Mouse (Mus musculus): Measurements from ENCODE around the gene Med29. TPM values are rescaled to one million over a fixed set of nuclear protein-coding genes. Genes with fewer than 3 reads are reported as not detected.

The Med29 gene
- 42.0 and 42.5 TPM in 2 replicates for polyA plus RNA-seq (2015; fragmentation: Nextera tagmentation; extraction: Ambion mirVana)

GRCm38 (mm10) chr7:28392429-28393271 lies at the start of gene Med29, which contains the start of gene Paf1:
Gene Med29, minus strand, starts transcription at chr7:28392708.
Gene Paf1, plus strand, starts transcription at chr7:28392951.
- peak; percentile 98 for DNase-seq (ENCODE audit: low spot score)

- no peak for DNase-seq (ENCODE audit: low spot score)
Measured at GRCm38 (mm10) chr7:28441776-28442485, 49.4 kb upstream of the Med29 start.

DNA sequence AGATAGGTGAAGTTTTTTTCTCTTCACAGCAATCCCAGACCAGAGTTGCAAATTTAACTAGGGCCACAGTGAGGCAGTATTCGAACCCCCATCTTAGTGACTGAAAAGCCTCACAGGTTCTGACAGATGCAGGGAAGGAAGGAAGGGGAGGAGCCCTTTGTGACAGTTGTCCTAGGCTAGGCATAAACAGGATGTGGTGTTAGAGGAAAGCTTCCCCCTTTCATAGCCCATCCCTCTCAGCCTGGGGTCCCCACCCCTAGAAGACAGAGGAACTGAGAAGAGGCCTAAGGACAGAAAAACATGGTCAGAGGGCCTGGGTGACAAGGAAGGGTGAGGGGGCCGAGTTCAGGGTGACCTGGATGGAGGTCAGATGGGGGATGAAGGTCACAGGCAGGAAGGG lies 48.2 kb upstream of the Med29 start:
- DNase-seq (ENCODE audit: low spot score), result peak; percentile 94

- no peak for DNase-seq (ENCODE audit: low spot score)
Measured at GRCm38 (mm10) chr7:28438771-28439170, 46.3 kb upstream of the Med29 start.

- DNase-seq (ENCODE audit: low spot score), result no peak
Measured at GRCm38 (mm10) chr7:28437964-28438363, 45.5 kb upstream of the Med29 start.

GRCm38 (mm10) chr7:28436932-28437570 lies 44.5 kb upstream of the Med29 start, which contains the start of gene Gmfg:
Gene Gmfg, plus strand, starts transcription at chr7:28437447.
- DNase-seq (ENCODE audit: low spot score), result peak; percentile 90

- peak; percentile 100 for DNase-seq (ENCODE audit: low spot score)
Measured at GRCm38 (mm10) chr7:28436271-28436904, 43.9 kb upstream of the Med29 start.

- DNase-seq (ENCODE audit: low spot score), result no peak
Measured at GRCm38 (mm10) chr7:28435660-28436259, 43.3 kb upstream of the Med29 start.

- DNase-seq (ENCODE audit: low spot score), result no peak
Measured at GRCm38 (mm10) chr7:28432252-28432651, 39.7 kb upstream of the Med29 start.

GRCm38 (mm10) chr7:28430512-28430911 lies 38.0 kb upstream of the Med29 start:
- no peak for DNase-seq (ENCODE audit: low spot score)

DNA sequence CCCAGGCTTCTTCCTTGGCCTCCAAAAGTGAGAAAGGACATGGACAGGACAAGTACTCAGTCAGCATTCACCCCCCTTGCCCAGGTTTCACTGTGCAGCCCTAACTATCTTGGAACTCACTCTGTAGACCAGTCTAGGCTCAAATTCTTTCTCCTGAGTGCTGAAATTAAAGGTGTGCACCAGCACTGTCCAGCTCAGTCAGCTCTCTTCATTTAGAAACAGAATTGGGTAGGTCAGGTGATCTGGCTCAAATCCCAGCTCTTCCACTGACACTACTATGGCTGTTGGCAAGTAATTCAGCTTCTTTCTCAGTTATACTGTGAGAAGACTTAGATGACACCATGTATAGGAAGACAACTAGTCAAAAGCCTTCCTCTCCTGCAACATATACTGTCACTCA lies 35.2 kb upstream of the Med29 start:
- DNase-seq (ENCODE audit: low spot score), result no peak

DNA sequence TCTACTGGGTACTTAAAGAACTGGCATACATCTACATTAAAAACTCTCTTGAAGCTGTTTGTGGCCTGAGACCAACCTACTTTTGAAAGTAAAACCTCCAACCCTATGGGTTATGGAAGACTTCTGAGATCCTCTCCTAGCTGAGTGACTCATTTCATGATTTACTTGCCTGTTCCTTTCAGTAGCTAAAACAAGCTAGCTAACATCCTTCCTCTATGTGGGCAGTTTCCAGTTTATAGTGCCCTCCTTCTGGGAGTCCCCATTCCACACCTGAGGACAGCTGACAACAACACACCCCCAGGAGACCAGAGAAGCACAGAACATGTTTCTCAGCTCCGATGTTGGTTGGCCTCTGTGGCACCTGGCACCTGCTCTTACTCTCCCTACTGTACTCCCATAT lies 30.5 kb upstream of the Med29 start:
- no peak for DNase-seq (ENCODE audit: low spot score)

DNA sequence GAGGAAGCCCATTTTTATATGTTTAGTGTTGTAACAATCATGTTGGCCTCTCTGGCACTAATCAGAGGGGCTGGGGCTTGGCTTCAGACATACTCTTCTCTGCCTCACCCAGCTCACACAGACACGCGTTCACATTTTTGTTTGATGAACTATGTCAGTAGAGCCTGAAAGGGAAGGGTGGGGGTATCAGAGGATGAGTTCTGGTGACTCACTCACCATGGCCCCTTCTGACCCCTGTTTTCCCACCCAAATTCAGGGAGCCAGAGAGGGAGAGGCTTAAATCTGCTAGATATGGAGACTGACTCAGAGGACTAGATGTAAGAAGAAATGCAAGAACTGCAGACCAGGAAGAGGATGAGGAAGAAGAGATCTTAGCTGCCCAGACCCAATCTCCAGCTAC lies 26.9 kb upstream of the Med29 start:
- DNase-seq (ENCODE audit: low spot score), result no peak

- no peak for DNase-seq (ENCODE audit: low spot score)
Measured at GRCm38 (mm10) chr7:28418096-28418670, 25.7 kb upstream of the Med29 start.

DNA sequence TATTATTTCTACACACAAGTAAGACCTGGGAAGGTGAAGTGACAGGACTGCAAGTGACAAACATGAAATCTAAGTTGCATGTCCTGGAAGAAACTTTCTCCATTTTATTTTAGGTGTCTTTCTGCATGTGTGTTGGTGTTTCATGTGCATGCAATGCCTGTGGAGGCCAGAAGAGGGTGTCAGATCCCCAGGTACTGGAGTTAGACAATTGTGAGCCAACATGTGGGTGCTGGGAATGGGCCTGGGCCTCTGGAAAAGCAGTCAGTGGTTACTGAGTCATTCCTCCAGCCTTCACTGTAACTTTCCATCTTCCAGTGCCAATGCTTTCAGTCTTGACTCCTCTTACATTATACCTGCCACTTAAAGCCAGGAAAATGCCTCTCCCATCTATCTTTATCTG lies 24.9 kb upstream of the Med29 start:
- no peak for DNase-seq (ENCODE audit: low spot score)

- DNase-seq (ENCODE audit: low spot score), result peak; percentile 47
Measured at GRCm38 (mm10) chr7:28412826-28413225, 20.3 kb upstream of the Med29 start.

DNA sequence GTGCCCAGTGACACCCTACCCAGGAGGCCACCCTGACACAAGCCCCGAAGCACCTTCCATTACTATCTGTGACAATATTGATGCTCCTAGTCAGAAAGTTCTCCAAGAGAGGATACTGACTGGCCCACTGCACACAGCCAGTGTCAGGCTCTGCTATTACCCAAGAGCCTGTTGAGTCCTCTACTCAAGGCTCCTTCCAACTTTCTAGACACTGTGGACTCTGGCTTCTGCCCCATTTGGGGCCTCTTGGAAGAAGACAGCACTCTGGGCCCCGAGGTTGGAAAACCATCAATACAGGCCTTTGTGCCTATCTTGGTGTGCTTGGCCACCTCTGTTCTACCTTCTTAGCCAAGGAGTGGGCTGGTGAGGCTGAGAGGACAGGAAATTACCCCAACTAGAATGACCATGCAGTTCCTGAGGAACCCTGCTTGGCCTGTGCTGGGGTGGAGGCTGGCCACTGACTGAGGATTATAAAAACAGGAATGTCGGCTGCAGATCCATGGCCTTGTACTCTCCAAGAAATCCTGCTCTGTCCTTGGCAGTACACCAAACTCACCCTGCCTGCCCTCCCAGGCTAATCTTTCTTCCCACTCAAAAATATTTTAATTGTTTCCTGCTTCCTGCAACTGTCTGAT lies 18.4 kb upstream of the Med29 start:
- DNase-seq (ENCODE audit: low spot score), result no peak

DNA sequence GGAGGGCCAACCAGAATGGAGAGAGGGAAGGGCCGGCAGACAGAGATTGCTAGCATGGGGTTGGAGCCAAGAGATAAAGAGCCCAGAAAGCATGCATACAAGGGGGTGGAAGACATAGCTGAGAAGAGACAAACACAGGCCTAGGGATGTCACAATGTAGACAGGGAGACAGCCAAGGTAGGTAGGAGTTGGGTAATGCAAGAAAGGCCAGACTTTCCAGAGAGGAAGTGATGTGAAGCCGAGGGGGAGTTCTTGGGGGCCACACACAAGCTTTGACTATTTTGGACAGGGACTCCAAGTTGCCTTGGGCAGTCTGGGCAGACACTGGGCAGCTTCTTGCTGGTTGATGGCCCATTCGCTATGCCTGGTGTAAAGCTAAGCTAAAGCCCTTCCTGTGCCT lies 9.4 kb upstream of the Med29 start:
- no peak for DNase-seq (ENCODE audit: low spot score)

DNA sequence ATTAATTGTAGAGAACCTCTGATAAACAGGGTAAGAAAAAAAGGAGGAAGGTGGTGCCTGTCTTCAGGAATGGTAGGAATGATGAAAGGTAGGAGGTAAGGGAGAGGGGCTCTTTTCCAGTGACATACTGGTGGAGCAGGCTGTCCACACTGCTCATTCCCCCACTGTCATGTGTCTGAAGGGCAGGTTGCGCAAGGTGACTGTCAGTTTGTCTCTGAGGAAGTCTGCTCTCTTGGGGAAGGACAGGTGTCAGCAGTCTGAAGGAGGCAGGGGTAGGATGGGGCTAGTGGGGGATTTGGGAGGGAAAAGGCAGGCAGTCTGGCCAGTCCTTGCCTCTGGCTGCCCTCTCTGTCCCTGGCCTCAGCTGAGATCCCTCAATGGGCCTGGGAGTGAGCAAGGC lies 8.5 kb upstream of the Med29 start:
- no peak for DNase-seq (ENCODE audit: low spot score)

- no peak for DNase-seq (ENCODE audit: low spot score)
Measured at GRCm38 (mm10) chr7:28398696-28399340, 6.3 kb upstream of the Med29 start.

Data from thymus, postnatal 0 days (tissue).